Mouse (Mus musculus): Measurements from ENCODE around the gene Klra3. TPM values are rescaled to one million over a fixed set of nuclear protein-coding genes. Genes with fewer than 3 reads are reported as not detected.

The Klra3 gene
- polyA plus RNA-seq, 1 experiment = not detected

Other genes starting within 250 kb of the Klra3 start
- gene Klra8, start 207.7 kb downstream of the Klra3 start, polyA plus RNA-seq (2012; rRNA removed) = not detected in 2 replicates
- 0.15 TPM in 1 of 2 replicates, not detected in the other for gene Klra9, start 144.5 kb downstream of the Klra3 start, polyA plus RNA-seq (2012; rRNA removed)
- not detected in 2 replicates for gene Klra7, start 104.3 kb downstream of the Klra3 start, polyA plus RNA-seq (2012; rRNA removed)
- not detected in 2 replicates for gene Klra10, start 55.6 kb downstream of the Klra3 start, polyA plus RNA-seq (2012; rRNA removed)
- not detected in 2 replicates for gene Klra1, start 49.3 kb upstream of the Klra3 start, polyA plus RNA-seq (2012; rRNA removed)

All from thymus, adult 2 months (tissue).